Mouse (Mus musculus) thymus, adult 2 months (tissue): Measurements from ENCODE around the gene Cyp21a1. TPM values are rescaled to one million over a fixed set of nuclear protein-coding genes. Genes with fewer than 3 reads are reported as not detected.
"Not testable (repeated sequence)": the region's sequence is repeated elsewhere in the genome, so short reads cannot be mapped to it uniquely, and the experiment has no call there.

Experiments
- DNase-seq: peaks from one replicate; pipeline ENCODE4 v3.0.0; 2021
- H3K27ac ChIP-seq: fragments of 200-500 bp; 2 replicates; pipeline ENCODE4 v1.5.1; 2012; ENCODE audit warnings: low read length, control low read depth; ENCODE audit not compliant: control insufficient read depth, insufficient read depth
- H3K27me3 ChIP-seq: fragments of 200-500 bp; 2 replicates; pipeline ENCODE4 v1.6.1; 2012; ENCODE audit warnings: mild to moderate bottlenecking, low read length, moderate library complexity, mixed read lengths; ENCODE audit not compliant: control insufficient read depth, insufficient read depth
- H3K36me3 ChIP-seq: fragments of 200-500 bp; 2 replicates; pipeline ENCODE4 v1.6.1; 2012; ENCODE audit warnings: mild to moderate bottlenecking, low read length, moderate library complexity; ENCODE audit not compliant: control insufficient read depth, insufficient read depth
- H3K4me1 ChIP-seq: fragments of 200-500 bp; replicated peaks from 2 replicates; pipeline ENCODE4 v1.6.1; 2012; ENCODE audit warnings: low read length; ENCODE audit not compliant: control insufficient read depth, insufficient read depth
- H3K4me3 ChIP-seq: fragments of 200-500 bp; 2 replicates; pipeline ENCODE4 v1.5.1; 2012; ENCODE audit warnings: mild to moderate bottlenecking, low read length, control low read depth, moderate library complexity; ENCODE audit not compliant: control insufficient read depth, insufficient read depth
- CTCF ChIP-seq: fragments of 200-500 bp; IDR thresholded peaks from 2 replicates; pipeline ENCODE4 v1.5.1; 2012; ENCODE audit warnings: mild to moderate bottlenecking, control low read depth, low read length, moderate library complexity, borderline replicate concordance; ENCODE audit not compliant: control insufficient read depth, poor library complexity, insufficient read depth; ENCODE audit errors: extremely low read depth
- POLR2A ChIP-seq: fragments of 200-500 bp; IDR thresholded peaks from 2 replicates; pipeline ENCODE4 v1.6.1; 2012; ENCODE audit warnings: mild to moderate bottlenecking, low read length, control low read depth, moderate library complexity; ENCODE audit not compliant: control insufficient read depth, poor library complexity, insufficient read depth; ENCODE audit errors: extremely low read depth
- WGBS: fragments of 180-500 bp; shearing (Covaris S2); methylation state at CpG from one replicate; pipeline ENCODE4 v1.1.7; 2018; 5-methylcytosine and 5-hydroxymethylcytosine counted together
- polyA plus RNA-seq: library from polyadenylated mRNA; depleted of rRNA; stranded (reverse); fragments of >200 nt; gene quantifications from 2 replicates; pipeline ENCODE4 v1.2.3, GENCODE M21; 2012

The Cyp21a1 gene
- polyA plus RNA-seq, 1 experiment: 0.16 TPM

DNA sequence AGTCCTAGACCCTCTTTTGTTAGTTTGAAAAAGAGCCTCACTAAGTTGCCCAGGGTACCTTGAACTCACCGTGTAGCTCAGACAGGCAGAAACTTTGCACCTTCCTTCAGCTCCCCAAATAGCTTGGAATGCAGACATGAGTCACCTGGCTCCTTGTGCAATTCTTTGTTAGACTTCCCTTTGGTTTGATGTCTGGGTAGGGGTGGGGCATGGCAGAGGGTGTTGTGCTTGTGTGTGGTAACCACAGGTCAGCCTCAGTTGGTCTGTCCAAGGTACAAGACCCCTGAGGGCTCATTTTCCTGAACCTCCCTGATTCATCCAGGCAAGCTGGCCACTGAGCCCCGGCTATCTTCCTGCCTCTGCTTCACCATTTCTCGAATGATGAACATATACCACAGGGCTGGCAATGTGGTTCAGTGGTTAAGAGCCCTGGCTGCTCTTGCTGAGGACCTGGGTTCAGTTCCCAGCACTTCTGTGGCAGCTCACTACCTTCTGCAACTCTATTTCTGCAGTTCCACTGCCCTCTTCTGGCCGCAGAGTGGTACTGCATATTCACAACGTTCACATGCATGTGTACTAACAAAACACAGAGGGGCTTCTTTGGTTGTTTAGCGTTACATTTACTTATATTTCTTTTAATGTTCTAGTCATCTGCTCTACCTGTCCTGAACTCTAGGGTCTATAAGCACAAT is 656 bp upstream of the Cyp21a1 start:
- 80% methylated on average over 6 of the region's 6 CpGs for WGBS
- no peak overlapping the region for H3K4me3 ChIP-seq
- no peaks in the 10 kb centered on the region for H3K27me3 ChIP-seq
- no peak overlapping the region for H3K27ac ChIP-seq
- TF ChIP-seq POLR2A: no peak
- peak; percentile 32; the same call in 1 of the 2 replicates for TF ChIP-seq CTCF
- H3K4me1 ChIP-seq: no peaks in the 10 kb centered on the region
- no peak for DNase-seq
- H3K36me3 ChIP-seq: no peaks in the 10 kb centered on the region

DNA sequence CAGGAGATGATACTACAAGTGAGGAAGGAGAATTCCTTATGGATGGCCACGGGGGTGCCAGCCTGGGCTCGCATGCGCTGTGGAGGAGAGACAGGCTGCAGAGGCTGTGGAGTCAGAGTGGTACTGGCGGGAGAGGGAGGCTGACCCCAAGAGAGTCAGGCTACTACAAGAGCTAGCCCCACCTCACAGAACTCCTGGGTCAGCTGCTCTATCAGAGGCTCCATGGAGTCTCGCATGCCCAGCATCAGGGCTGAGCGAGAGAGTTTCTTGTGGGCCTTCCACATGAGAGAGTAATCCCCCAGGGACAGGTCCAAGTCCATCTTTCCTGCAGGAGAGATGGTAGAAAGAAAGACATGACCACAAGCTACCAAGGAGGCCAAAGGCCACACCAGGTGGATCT is 994 bp downstream of the Cyp21a1 start:
- not testable (repeated sequence) for DNase-seq, H3K27me3 ChIP-seq, H3K4me3 ChIP-seq, H3K4me1 ChIP-seq, H3K36me3 ChIP-seq, H3K27ac ChIP-seq
- 89% methylated on average over 6 of the region's 6 CpGs for WGBS

DNA sequence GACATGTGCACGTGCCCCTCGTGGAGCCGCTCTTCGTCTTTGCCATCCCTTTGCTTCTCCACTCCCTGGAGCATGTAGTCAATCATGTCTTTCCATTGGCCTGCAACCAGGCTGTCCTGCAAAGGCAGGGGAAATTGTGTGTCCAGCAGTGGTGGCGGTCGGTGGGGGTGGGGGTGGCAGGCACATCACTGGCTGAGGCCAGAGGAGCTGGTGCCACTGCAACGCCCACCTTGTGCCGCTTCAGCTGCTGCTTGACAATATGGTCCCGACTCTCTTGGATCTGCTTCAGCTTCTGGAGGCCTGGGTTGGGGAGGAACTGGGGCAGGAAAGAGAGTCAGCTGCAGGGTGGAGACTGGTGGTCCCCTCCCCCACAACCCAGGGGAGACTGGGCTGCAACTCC is 1.6 kb downstream of the Cyp21a1 start:
- H3K4me1 ChIP-seq, H3K36me3 ChIP-seq, H3K27me3 ChIP-seq, DNase-seq, H3K27ac ChIP-seq, H3K4me3 ChIP-seq: not testable (repeated sequence)
- 93% methylated on average over 9 of the region's 9 CpGs for WGBS

DNA sequence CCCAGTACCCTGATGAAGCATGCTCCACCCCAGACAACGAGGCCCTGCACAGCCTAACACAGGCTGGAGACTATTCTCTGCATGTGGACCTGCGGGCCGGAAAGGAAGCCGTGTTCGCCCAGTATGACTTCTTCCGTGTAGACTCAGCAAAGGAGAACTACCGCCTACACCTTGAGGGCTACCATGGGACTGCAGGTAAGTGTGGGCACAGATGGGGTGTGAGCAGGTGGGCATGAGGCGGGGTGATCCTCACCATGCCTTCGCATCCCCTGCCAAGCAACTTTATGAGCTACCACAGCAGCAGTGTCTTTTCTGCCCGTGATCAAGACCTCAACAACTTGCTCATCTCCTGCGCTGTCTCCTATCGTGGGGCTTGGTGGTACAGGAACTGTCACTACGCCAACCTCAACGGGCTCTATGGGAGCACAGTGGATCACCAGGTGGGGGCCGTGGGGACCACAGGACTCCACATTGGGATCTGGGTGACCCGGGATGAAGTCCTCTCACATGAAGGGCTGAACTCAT is 3.5 kb downstream of the Cyp21a1 start:
- DNase-seq, H3K4me1 ChIP-seq, H3K27me3 ChIP-seq, H3K36me3 ChIP-seq, H3K27ac ChIP-seq, H3K4me3 ChIP-seq: not testable (repeated sequence)
- WGBS: 92% methylated on average over 16 of the region's 16 CpGs

DNA sequence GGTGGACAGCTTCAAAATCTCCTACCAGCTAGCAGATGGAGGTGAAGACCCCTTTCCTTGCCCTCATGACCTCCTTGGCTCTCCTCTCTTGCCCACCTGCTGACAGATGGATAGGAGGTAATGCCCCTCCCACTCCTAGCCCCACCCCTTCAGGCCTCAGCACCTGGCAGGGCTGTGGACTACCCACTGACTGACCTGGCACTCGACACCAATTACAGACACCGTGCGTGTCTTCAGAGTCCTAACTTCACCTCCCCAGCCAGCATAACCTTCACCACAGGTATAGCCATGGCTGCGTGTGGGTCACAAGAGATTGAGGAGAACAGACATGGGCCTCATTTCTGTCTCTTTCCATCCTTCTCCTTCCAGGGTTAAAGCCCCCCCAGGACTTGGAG is 4.8 kb downstream of the Cyp21a1 start:
- no peaks in the 10 kb centered on the region for H3K4me1 ChIP-seq
- H3K27me3 ChIP-seq: no peaks in the 10 kb centered on the region
- no peak for DNase-seq
- 89% methylated on average over 4 of the region's 4 CpGs for WGBS
- H3K4me3 ChIP-seq: no peak overlapping the region
- TF ChIP-seq CTCF (no peak), POLR2A (no peak)
- no peak overlapping the region for H3K27ac ChIP-seq
- H3K36me3 ChIP-seq: no peaks in the 10 kb centered on the region

DNA sequence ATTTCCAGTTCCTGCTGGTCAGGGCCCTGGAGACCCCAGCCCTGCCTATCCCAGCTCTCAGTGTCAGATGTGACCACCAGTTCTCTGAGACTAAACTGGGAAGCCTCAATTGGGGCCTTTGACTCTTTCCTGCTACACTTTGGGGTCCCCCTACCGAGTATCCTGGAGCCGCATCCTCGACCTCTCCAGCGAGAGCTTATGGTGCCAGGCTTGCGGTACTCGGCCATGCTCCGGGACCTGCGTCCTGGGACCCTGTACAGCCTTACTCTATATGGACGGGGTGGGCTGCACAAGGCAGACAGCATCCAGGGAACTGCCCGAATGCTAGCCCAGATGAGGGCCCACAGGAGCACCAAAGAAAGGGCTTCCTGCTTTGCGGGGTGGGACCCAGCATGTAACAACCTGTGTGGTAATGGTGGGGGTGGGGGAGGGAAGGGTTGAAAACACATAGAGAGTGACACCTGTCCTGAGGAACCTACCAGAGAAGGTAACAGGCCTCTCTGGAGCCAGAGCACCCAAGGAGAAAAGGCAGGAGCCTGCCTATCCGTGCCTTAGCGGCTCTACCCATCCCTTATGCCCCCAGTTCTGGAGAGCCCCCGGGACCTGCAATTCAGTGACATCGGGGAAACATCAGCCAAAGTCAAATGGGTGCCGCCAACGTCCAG is 5.4 kb downstream of the Cyp21a1 start:
- DNase-seq: no peak
- Histone ChIP-seq H3K4me1 (no peaks in the 10 kb centered on the region), H3K4me3 (no peak overlapping the region), H3K27me3 (no peaks in the 10 kb centered on the region), H3K36me3 (no peaks in the 10 kb centered on the region), H3K27ac (no peak overlapping the region)
- TF ChIP-seq CTCF: no peak
- TF ChIP-seq POLR2A: no peak
- WGBS: 95% methylated on average over 17 of the region's 17 CpGs

DNA sequence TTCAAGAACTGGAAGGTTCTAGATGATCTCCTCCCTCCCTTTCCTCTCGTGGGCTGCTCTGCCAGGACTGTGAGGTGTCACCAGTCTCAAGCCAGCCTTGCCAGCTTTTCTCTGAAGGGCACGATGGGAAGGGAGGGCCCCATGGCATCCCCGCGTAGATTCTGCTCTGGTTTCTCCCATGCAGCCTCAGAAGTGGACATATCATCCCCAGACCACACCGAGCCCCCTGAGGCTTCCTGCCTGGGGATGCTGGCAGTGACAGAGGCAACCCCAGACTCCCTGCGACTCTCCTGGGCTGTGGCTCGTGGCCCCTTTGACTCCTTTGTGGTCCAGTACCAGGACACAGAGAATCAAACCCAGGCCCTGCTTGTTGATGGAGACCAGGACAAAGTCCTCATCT is 6.3 kb downstream of the Cyp21a1 start:
- DNase-seq, H3K36me3 ChIP-seq, H3K27ac ChIP-seq, H3K27me3 ChIP-seq, H3K4me1 ChIP-seq, H3K4me3 ChIP-seq: not testable (repeated sequence)
- 79% methylated on average over 6 of the region's 7 CpGs for WGBS

DNA sequence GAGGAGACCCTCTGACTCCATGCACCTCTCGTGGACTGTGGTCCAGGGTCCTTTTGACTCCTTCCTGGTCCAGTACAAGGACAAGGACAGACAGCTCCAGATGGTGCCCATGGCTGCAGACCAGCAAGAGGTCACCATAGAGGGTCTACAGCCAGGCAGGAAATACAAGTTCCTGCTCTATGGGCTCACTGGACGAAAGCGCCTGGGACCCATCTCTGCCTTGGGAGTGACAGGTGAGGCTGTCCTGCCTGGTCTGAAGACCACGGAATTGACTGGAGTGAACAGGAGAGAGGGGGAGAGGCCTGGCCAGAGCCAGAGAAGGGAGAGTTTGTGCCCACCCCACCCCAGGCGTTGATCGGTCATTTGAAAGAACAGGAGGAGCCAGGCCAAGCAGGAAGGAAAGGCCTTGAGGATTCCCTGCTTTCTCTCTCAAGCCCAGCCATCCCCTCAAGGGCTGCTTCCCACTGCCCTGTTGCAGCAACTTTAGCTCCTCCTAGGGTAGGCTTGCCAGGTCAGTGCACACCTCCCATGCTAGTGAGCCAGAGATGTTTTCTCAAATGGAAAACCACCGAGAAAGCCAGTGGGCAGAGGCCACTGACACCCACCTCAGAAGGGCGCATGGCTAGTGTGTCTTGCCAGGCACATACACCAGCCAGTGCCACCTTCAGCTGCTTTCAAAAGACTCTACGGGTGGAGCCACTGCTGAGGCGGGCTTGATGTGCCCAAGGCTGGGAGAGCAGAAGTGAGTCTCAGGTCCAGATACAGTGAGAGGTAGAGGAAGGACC is 7.0 kb downstream of the Cyp21a1 start:
- DNase-seq, H3K27ac ChIP-seq, H3K4me3 ChIP-seq, H3K4me1 ChIP-seq, H3K36me3 ChIP-seq, H3K27me3 ChIP-seq: not testable (repeated sequence)
- WGBS: 89% methylated on average over 10 of the region's 10 CpGs
